Mouse (Mus musculus) brain, embryonic 14.5 days (tissue): Measurements from ENCODE around the gene Epha1. TPM values are rescaled to one million over a fixed set of nuclear protein-coding genes. Genes with fewer than 3 reads are reported as not detected.

Experiments
- DNase-seq: peaks from one replicate; pipeline ENCODE4 v3.0.0-alpha.2; 2011; ENCODE audit warnings: low read depth
- CTCF ChIP-seq: fragments of 200-500 bp; IDR thresholded peaks from 2 replicates; pipeline ENCODE4 v1.5.1; 2012; ENCODE audit warnings: inconsistent platforms, mild to moderate bottlenecking, moderate library complexity, borderline replicate concordance; ENCODE audit not compliant: insufficient read depth, insufficient read length; ENCODE audit errors: extremely low read depth
- POLR2A ChIP-seq: fragments of 200-500 bp; IDR thresholded peaks from 2 replicates; pipeline ENCODE4 v1.6.1; 2012; ENCODE audit warnings: mild to moderate bottlenecking, inconsistent platforms, borderline replicate concordance; ENCODE audit not compliant: poor library complexity, insufficient read depth, insufficient read length, severe bottlenecking; ENCODE audit errors: extremely low read depth
- polyA plus RNA-seq: library from polyadenylated mRNA; depleted of rRNA; stranded (reverse); fragments of >200 nt; gene quantifications from 2 replicates; pipeline ENCODE4 v1.2.3, GENCODE M21; 2012

Gene Epha1
- polyA plus RNA-seq, 1 experiment = 1.3 TPM

GRCm38 (mm10) chr6:42357901-42358300 is 15.2 kb downstream of the Epha1 start:
- no peak for DNase-seq
- no peak for TF ChIP-seq POLR2A
- no peak for TF ChIP-seq CTCF

DNA sequence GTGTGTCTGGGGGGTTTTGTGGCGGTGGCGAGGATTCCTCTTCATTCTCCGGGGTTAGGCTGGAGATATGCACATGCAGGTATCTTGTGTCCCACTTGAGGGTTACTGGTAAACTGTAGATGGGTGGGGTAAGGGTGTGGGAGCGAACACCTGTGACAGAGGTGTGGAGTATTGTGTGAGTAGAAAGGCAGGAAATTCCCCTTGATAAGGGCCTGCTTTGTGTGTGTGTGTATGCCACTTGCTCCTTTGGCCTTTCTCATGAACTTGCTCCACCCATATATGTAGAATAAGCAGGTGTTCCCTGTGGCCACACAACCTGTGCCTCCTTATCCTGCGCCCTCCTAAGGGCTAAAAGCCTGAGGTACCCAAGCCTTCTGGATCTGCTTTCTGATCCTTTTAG is 16.2 kb downstream of the Epha1 start:
- no peak for DNase-seq
- no peak for TF ChIP-seq CTCF
- TF ChIP-seq POLR2A = no peak

- DNase-seq = no peak
- TF ChIP-seq POLR2A (no peak), CTCF (no peak)
These were observed 17.1 kb downstream of the Epha1 start for GRCm38 (mm10) chr6:42355794-42356600.

GRCm38 (mm10) chr6:42355366-42355765 is 17.7 kb downstream of the Epha1 start:
- TF ChIP-seq CTCF = no peak
- no peak for TF ChIP-seq POLR2A
- no peak for DNase-seq

DNA sequence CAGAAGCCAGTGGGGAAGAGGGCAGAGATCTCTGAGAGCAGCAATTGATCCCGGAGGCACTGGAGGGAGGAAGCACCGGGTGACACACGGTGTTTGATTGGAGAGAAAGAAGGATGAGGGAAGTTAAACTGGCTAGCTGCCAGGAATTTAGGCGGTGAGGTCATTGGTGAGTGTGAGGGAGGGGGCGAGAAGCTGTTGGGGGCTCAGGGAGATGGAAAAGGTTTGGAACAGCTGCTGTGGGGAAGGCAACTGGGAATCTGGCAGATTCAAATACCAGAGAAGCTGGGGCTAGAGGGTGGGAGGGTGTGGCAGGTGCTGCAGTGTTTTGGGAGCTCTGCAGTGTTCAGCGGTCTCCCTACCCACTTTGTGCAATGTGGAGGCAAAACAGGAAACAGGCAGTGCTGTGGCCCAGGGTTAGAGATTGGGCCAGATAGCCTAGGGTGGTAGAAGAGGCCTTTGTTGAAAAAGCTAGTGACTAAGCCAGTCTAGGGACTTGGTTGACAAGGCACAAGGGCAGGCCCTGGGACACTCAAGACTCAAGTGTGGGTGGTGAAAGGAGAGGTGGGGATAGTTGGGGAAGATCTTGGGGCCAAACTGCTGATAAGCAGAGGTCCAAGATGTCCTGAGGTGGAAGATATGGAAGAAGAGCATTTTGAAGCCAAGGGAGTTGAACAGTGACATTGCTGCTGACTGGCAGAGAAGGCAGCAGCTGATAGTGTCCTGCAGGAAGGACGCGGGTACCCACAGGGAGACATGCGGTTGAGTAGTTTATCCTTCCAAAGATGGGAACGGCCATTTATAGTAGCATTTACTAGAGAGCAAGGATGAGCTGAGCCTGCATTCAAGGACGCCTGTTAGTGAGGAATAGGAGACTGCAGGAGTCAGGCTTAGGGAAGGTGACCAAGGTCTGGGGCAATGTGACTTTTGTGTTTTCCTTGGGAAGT is 18.7 kb downstream of the Epha1 start:
- no peak for TF ChIP-seq POLR2A
- TF ChIP-seq CTCF = no peak

GRCm38 (mm10) chr6:42353180-42353579 is 19.9 kb downstream of the Epha1 start:
- DNase-seq = no peak
- TF ChIP-seq POLR2A = no peak
- no peak for TF ChIP-seq CTCF

More for the DNA sequence above, 18.7 kb downstream of the Epha1 start:
- DNase-seq = peak; percentile 73

- DNase-seq = no peak
- TF ChIP-seq CTCF (no peak), POLR2A (no peak)
These were observed 20.6 kb downstream of the Epha1 start for GRCm38 (mm10) chr6:42352486-42352846.

DNA sequence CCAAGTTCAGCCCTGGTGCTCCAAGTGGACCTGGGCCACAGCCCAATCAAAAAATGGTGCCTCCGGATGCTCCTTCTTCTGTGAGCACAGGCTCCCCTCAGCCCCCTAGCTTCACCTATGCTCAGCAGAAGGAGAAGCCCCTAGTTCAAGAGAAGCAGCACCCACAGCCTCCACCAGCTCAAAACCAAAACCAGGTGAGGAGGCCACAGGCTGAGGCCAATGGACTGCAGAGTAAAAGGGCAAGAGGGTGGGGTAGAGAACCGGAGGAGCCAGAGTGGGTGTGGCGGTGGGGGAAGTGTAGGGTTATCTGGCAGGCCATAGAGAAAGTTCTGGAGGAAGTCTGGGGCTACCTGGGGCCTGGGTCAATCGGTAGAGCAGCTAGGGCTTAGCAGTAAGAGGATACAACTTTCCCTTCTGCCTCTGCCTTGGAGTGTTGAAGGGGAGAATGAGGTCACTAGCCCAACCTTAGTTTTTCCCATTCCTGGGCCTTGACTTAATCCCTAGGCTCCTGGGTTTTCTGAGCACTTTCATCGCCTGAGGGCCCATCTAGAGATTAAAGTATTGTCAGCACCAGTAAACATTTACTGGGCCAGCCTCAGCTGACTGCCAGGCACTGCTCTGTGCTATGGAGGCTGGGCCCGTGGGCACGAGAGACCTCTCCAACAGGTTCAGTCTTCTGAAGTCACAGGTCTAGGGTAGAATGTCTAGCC is 21.1 kb downstream of the Epha1 start:
- no peak for DNase-seq
- TF ChIP-seq POLR2A (no peak), CTCF (no peak)

DNA sequence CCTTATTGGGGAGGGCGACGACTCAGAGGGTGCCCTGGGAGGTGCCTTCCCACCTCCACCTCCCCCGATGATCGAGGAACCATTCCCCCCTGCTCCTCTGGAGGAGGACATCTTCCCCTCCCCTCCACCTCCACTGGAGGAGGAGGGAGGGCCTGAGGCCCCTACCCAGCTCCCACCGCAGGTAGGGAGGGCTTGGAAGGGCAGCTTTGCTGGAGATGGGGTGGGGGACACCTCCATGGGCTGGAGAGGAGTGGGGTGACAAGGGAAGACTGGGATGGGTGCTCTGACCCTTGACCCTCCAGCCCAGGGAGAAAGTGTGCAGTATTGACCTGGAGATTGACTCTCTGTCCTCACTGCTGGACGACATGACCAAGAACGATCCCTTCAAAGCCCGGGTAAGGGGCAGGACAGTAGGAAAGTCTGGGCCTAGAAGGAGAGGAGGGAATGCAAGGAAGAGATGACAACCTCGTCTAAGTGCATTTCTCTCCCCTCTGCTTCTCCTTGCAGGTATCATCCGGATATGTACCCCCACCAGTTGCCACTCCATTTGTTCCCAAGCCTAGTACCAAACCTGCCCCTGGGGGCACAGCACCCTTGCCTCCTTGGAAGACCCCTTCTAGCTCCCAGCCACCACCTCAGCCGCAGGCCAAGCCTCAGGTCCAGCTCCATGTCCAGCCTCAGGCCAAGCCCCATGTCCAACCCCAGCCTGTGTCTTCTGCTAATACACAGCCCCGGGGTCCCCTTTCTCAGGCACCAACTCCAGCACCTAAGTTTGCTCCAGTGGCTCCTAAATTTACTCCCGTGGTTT is 21.9 kb downstream of the Epha1 start:
- no peak for DNase-seq
- TF ChIP-seq POLR2A (no peak), CTCF (no peak)
